Mouse (Mus musculus) liver, adult 2 months (tissue): ENCODE measurements around the gene Slc25a43. TPM values are rescaled to one million over a fixed set of nuclear protein-coding genes. Genes with fewer than 3 reads are reported as not detected.
A peak's percentile ranks its signal among the peaks of the same experiment; 100 is the strongest.
"Not testable (repeated sequence)": the region's sequence is repeated elsewhere in the genome, so short reads cannot be mapped to it uniquely, and the experiment has no call there.

Experiments used
- DNase-seq: peaks from one replicate; pipeline ENCODE4 v3.0.0-alpha.2; 2011; ENCODE audit warnings: low read depth, low spot score; ENCODE audit errors: extremely low read depth
- H3K27ac ChIP-seq: fragments of 200-500 bp; replicated peaks from 2 replicates; pipeline ENCODE4 v1.5.1; 2012; ENCODE audit warnings: low read depth, mild to moderate bottlenecking, control low read depth, inconsistent platforms, low read length; ENCODE audit not compliant: insufficient read depth
- H3K27me3 ChIP-seq: fragments of 200-500 bp; 2 replicates; pipeline ENCODE4 v1.6.1; 2012; ENCODE audit warnings: mild to moderate bottlenecking, moderate library complexity, low read length, inconsistent platforms; ENCODE audit not compliant: control insufficient read depth, insufficient read depth
- H3K36me3 ChIP-seq: fragments of 200-500 bp; 2 replicates; pipeline ENCODE4 v1.6.1; 2012; ENCODE audit warnings: low read length, inconsistent platforms; ENCODE audit not compliant: control insufficient read depth, insufficient read depth
- H3K4me1 ChIP-seq: fragments of 200-500 bp; 2 replicates; pipeline ENCODE4 v1.6.1; 2011; ENCODE audit warnings: low read length; ENCODE audit not compliant: control insufficient read depth, insufficient read depth
- H3K4me3 ChIP-seq: fragments of 200-500 bp; 2 replicates; pipeline ENCODE4 v1.5.1; 2011; ENCODE audit warnings: low read depth, mild to moderate bottlenecking, control low read depth, low read length, moderate library complexity; ENCODE audit not compliant: insufficient read depth
- H3K79me2 ChIP-seq: fragments of 200-500 bp; 2 replicates; pipeline ENCODE4 v1.6.1; 2012; ENCODE audit warnings: inconsistent platforms, mild to moderate bottlenecking, low read length, moderate library complexity; ENCODE audit not compliant: control insufficient read depth, insufficient read depth
- H3K9ac ChIP-seq: fragments of 200-500 bp; 2 replicates; pipeline ENCODE4 v1.6.1; 2012; ENCODE audit warnings: low read depth, mild to moderate bottlenecking, control low read depth, inconsistent platforms, low read length
- CTCF ChIP-seq: fragments of 200-500 bp; IDR thresholded peaks from 2 replicates; pipeline ENCODE4 v1.5.1; 2011; ENCODE audit warnings: low read depth, low read length, control low read depth
- POLR2A ChIP-seq: fragments of 200-500 bp; IDR thresholded peaks from 2 replicates; pipeline ENCODE4 v1.6.1; 2011; ENCODE audit warnings: low read length, control low read depth; ENCODE audit not compliant: insufficient read depth; ENCODE audit errors: extremely low read depth
- WGBS: fragments of 180-500 bp; shearing (Covaris S2); methylation state at CpG from one replicate; pipeline ENCODE4 v1.1.7; 2018; 5-methylcytosine and 5-hydroxymethylcytosine counted together
- polyA plus RNA-seq: library from polyadenylated mRNA; depleted of rRNA; stranded (reverse); fragments of >200 nt; gene quantifications from 2 replicates; pipeline ENCODE4 v1.2.3, GENCODE M21; 2012
- total RNA-seq: library from RNA; depleted of rRNA; stranded (reverse); fragments of >200 nt; gene quantifications from 2 replicates; pipeline ENCODE4 v1.2.3, GENCODE M21; 2014

Slc25a43 gene
- total and polyA plus RNA-seq, 2 experiments = 0.09 to 0.18 TPM

DNA sequence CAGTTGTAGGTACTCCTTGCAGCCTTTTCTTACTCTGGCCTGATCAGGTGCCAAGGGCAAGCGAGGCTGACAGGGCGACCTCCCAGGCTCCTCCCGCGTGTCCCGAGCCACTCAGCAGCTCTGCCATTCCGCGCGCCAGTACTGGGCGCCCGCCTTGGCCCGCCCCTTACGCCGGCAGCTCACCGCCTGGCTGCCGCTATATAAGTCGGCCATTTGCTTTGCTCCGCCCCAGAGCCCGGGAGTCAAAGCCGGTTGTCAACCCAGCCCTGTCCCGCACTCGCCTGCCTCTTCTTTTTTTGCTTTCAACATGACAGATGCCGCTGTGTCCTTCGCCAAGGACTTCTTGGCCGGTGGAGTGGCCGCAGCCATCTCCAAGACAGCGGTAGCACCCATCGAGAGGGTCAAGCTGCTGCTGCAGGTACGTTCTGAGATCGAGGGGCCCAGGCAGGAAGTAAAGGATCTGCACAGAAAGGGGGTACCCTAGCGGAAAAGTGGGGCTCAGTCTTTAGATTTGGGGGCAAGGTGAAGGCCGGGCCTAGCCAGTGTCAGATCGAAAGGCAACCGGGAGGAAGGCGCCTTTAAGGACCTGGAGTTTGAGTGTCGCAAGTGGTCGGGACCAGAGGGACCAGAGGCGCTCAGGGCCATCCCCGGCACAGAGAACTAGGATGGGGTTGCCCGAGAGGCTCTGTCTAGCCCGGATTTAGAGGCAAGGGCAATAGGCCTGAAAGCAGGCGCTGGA is 52.1 kb downstream of the Slc25a43 start, which contains the start of gene Slc25a5:
Gene Slc25a5 (plus strand): TSS at position 228 of the 739 bp plus-strand sequence.
- DNase-seq = peak; percentile 68
- TF ChIP-seq POLR2A (peak; percentile 90; the same call in 1 of the 2 replicates), CTCF (no peak)
- WGBS = under 1% methylated on average over 41 of the region's 41 CpGs
- no peaks in the 10 kb centered on the region for H3K27me3 ChIP-seq
- H3K4me3 ChIP-seq = peak within 1 kb of the TSS; percentile 74
- H3K27ac ChIP-seq = peak within 1 kb of the TSS; percentile 96
- H3K79me2 ChIP-seq = no peaks in the 10 kb centered on the region
- peaks cover 2% of the 10 kb centered on the region; the same call in 1 of the 2 replicates for H3K4me1 ChIP-seq
- H3K9ac ChIP-seq = peak within 1 kb of the TSS; percentile 91
- peaks cover 13% of the 10 kb centered on the region for H3K36me3 ChIP-seq

DNA sequence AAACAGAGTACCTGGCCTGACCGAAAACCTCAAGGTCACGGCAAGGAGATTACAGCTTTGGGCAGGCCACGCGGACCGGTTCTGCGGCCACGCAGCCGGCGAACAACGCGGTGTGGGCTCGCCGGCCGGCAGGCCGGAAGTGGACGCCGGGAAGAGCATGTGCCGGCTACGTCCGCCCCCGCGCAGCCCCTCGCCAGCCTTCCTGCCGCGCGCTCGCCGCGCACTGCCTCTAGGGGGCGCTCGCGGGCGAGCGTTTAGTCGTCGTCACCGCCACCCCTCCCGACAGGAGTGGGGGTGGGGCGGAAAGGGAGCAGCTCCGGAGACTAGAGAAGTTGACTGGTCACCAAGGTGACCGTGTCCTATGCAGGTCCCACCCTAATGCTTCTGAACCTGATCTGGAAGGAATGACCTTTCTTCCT is 52.7 kb downstream of the Slc25a43 start:
- Histone ChIP-seq H3K4me1 (peaks cover 2% of the 10 kb centered on the region; the same call in 1 of the 2 replicates), H3K27me3 (no peaks in the 10 kb centered on the region), H3K79me2 (no peaks in the 10 kb centered on the region), H3K4me3 (peak overlapping the region; percentile 74), H3K9ac (peak overlapping the region; percentile 91), H3K27ac (peak overlapping the region; percentile 96), H3K36me3 (peaks cover 13% of the 10 kb centered on the region)
- peak; percentile 48 for DNase-seq
- TF ChIP-seq CTCF = peak; percentile 75
- no peak for TF ChIP-seq POLR2A
- WGBS = 0% methylated on average over 32 of the region's 41 CpGs

DNA sequence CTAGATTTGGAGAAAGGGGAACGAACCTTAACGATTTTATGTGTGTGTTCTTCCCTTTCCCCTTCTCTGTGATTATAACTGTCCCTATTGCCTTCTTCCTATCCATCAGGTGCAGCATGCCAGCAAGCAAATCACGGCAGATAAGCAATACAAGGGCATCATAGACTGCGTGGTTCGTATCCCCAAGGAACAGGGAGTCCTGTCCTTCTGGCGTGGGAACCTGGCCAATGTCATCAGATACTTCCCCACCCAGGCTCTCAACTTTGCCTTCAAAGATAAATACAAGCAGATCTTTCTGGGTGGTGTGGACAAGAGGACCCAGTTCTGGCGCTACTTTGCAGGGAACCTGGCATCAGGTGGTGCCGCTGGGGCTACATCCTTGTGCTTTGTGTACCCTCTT is 53.3 kb downstream of the Slc25a43 start:
- peaks cover 13% of the 10 kb centered on the region for H3K36me3 ChIP-seq
- not testable (repeated sequence) for H3K79me2 ChIP-seq, H3K27me3 ChIP-seq, H3K4me1 ChIP-seq, DNase-seq
- peak overlapping the region; percentile 96 for H3K27ac ChIP-seq
- WGBS = 8% methylated on average over 8 of the region's 8 CpGs
- H3K4me3 ChIP-seq = peak overlapping the region; percentile 74
- H3K9ac ChIP-seq = peak overlapping the region; percentile 91

DNA sequence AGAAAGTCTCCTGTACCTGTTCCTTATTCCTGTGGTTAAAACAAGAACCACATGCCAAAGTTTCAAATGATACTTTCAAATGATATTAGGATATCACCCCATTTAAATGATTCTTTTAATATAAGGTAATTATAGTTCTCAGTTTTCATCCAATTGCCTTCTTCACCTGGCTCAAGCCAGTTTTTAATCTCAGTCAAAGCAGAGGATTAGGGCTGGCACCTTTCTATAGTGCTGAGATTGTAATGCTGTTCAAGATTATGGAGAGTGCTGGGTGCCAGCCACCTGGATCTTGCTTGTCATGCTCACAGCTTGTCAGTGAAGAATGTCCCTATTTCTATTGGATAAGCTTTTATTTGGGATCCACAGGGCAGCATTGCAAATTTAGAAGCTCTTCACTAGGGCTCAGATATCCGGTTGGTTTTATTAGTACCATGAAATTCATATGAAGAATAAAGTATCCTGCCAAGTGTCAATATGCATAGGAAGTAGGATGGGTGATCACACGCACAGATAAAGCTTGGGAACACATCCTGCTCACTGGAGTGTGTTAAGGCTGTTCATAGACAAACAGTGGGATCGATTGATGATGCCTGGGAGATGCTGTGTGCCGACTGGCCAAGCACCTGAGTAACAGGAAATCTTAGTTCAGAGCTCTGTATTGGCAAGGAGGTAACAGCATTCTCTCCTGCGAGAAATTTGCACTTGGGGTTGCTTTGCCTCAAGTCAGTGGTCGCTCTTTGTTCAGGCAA is 55.8 kb downstream of the Slc25a43 start:
- WGBS = 20% methylated on average over 6 of the region's 6 CpGs
- Histone ChIP-seq H3K27ac (no peak overlapping the region), H3K9ac (no peak overlapping the region), H3K4me3 (no peak overlapping the region), H3K36me3 (peaks cover 13% of the 10 kb centered on the region), H3K4me1 (peaks cover 4% of the 10 kb centered on the region; the same call in 1 of the 2 replicates), H3K79me2 (no peaks in the 10 kb centered on the region), H3K27me3 (no peaks in the 10 kb centered on the region)
- no peak for TF ChIP-seq POLR2A
- TF ChIP-seq CTCF = no peak
- peak; percentile 62 for DNase-seq

DNA sequence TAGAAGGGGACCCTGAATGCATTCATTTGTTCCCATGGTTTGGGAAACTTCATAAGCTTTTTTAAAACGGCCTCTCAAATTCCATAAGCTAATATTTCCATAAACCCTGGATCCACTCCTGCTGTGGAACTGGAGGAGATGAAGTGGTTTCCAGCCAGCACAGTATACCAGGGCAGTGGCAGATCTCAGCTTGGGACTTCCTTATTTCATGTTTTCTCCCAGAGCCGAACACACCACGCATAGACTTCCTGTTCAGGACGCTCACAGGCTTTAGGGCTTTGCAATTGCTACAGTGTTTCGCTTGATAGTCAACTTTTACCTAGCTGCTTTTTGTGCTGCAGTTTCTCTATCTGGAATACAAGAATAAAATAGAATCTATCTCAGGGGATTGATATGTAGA is 59.7 kb downstream of the Slc25a43 start:
- Histone ChIP-seq H3K79me2 (no peaks in the 10 kb centered on the region), H3K4me3 (no peak overlapping the region), H3K36me3 (peaks cover 3% of the 10 kb centered on the region), H3K27me3 (no peaks in the 10 kb centered on the region), H3K27ac (no peak overlapping the region), H3K9ac (no peak overlapping the region), H3K4me1 (peaks cover 15% of the 10 kb centered on the region; the same call in 1 of the 2 replicates)
- TF ChIP-seq POLR2A = no peak
- no peak for TF ChIP-seq CTCF
- WGBS = 79% methylated on average over 5 of the region's 5 CpGs
- no peak for DNase-seq
